Mouse (Mus musculus) kidney, adult 8-10 months (tissue): ENCODE data around the gene Fpr2.
"Not testable (repeated sequence)": the region's sequence is repeated elsewhere in the genome, so short reads cannot be mapped to it uniquely, and the experiment has no call there.

Experiments used
- DNase-seq, 2 experiments: peaks; one replicate each; pipeline ENCODE4 v3.0.0; 2022

Fpr2 gene

GRCm38 (mm10) chr17:17883840-17884239, 3.8 kb upstream of the Fpr2 start, which contains the start of gene Fpr1:
Fpr1 (minus strand) TSS chr17:17883940.
- DNase-seq, result no peak

GRCm38 (mm10) chr17:17889732-17890425, 2.3 kb downstream of the Fpr2 start:
- DNase-seq, result no peak

- peak; percentile 17 for DNase-seq
Observed at GRCm38 (mm10) chr17:17896039-17896438, 8.4 kb downstream of the Fpr2 start.

GRCm38 (mm10) chr17:17899268-17899667, 11.6 kb downstream of the Fpr2 start:
- no peak for DNase-seq

- DNase-seq, result no peak
Observed at GRCm38 (mm10) chr17:17900768-17901167, 13.1 kb downstream of the Fpr2 start.

GRCm38 (mm10) chr17:17909636-17910421, 22.2 kb downstream of the Fpr2 start:
- DNase-seq, result peak; percentile 76 to 81

- not testable (repeated sequence) for DNase-seq
Observed at GRCm38 (mm10) chr17:17912618-17913017, 25.0 kb downstream of the Fpr2 start.

- no peak for DNase-seq
Observed at GRCm38 (mm10) chr17:17917376-17917775, 29.8 kb downstream of the Fpr2 start.

GRCm38 (mm10) chr17:17917782-17918181, 30.2 kb downstream of the Fpr2 start:
- DNase-seq, result no peak
